Mouse (Mus musculus) embryonic facial prominence, embryonic 11.5 days (tissue): ENCODE data around the gene Rnf150. TPM values are rescaled to one million over a fixed set of nuclear protein-coding genes. Genes with fewer than 3 reads are reported as not detected.

Experiments
- ATAC-seq: fragments of 200-750 bp; cut with Nextera tagmentation; replicated peaks from 2 replicates; pipeline ENCODE4 v1.8.0; 2017; ENCODE audit warnings: low read depth; ENCODE audit not compliant: insufficient number of reproducible peaks, low FRiP score, low TSS enrichment
- DNase-seq: peaks from one replicate; pipeline ENCODE4 v3.0.0-alpha.2; 2015; ENCODE audit warnings: low spot score
- H3K27ac ChIP-seq: fragments of 300-500 bp; sonication (generic); replicated peaks from 2 replicates; pipeline ENCODE4 v1.5.1; 2014; ENCODE audit warnings: mild to moderate bottlenecking, low read depth, low read length, control low read depth
- H3K27me3 ChIP-seq: fragments of 300-500 bp; sonication (generic); 2 replicates; pipeline ENCODE4 v1.6.1; 2014; ENCODE audit warnings: mild to moderate bottlenecking, low read length, moderate library complexity, mixed read lengths; ENCODE audit not compliant: control insufficient read depth, insufficient read depth
- H3K36me3 ChIP-seq: fragments of 300-500 bp; sonication (generic); replicated peaks from 2 replicates; pipeline ENCODE4 v1.6.1; 2014; ENCODE audit warnings: low read depth, mild to moderate bottlenecking, low read length, moderate library complexity, mixed read lengths; ENCODE audit not compliant: control insufficient read depth, insufficient read depth
- H3K4me1 ChIP-seq: fragments of 300-500 bp; sonication (generic); 2 replicates; pipeline ENCODE4 v1.6.1; 2014; ENCODE audit warnings: low read length, mixed read lengths; ENCODE audit not compliant: control insufficient read depth, insufficient read depth
- H3K4me2 ChIP-seq: fragments of 300-500 bp; sonication (generic); 2 replicates; pipeline ENCODE4 v1.6.1; 2014; ENCODE audit warnings: low read depth, mild to moderate bottlenecking, control low read depth, low read length, moderate library complexity
- H3K4me3 ChIP-seq: fragments of 300-500 bp; sonication (generic); 2 replicates; pipeline ENCODE4 v1.5.1; 2014; ENCODE audit warnings: low read depth, low read length, control low read depth
- H3K9ac ChIP-seq: fragments of 300-500 bp; sonication (generic); replicated peaks from 2 replicates; pipeline ENCODE4 v1.6.1; 2014; ENCODE audit warnings: mild to moderate bottlenecking, control low read depth, low read length
- H3K9me3 ChIP-seq: fragments of 300-500 bp; sonication (generic); replicated peaks from 2 replicates; pipeline ENCODE4 v1.6.1; 2016; ENCODE audit warnings: mild to moderate bottlenecking, low read length, inconsistent platforms, mixed read lengths; ENCODE audit not compliant: control insufficient read depth
- WGBS: fragments of 180-500 bp; shearing (Covaris S2); extraction: QIAGEN DNeasy Blood & Tissue Kit; methylation state at CpG from one replicate; pipeline ENCODE4 v1.1.7; 2014; 5-methylcytosine and 5-hydroxymethylcytosine counted together
- polyA plus RNA-seq: library from polyadenylated mRNA; unstranded; fragments of >200 nt; fragmentation: Nextera tagmentation; extraction: Ambion mirVana; gene quantifications from 2 replicates; pipeline ENCODE4 v1.2.1, GENCODE M21; 2014

Rnf150 gene
- polyA plus RNA-seq, 1 experiment from 2014 or later = 1.8 TPM

- no peak overlapping the region for H3K4me2 ChIP-seq
- no peaks in the 10 kb centered on the region for H3K9me3 ChIP-seq
- WGBS = 73% methylated on average over 2 of the region's 2 CpGs
- no peak for ATAC-seq
- no peaks in the 10 kb centered on the region for H3K4me1 ChIP-seq
- no peak overlapping the region for H3K9ac ChIP-seq
- H3K4me3 ChIP-seq = no peak overlapping the region
- H3K27me3 ChIP-seq = no peaks in the 10 kb centered on the region
- no peak for DNase-seq
- no peak overlapping the region for H3K27ac ChIP-seq
- no peaks in the 10 kb centered on the region for H3K36me3 ChIP-seq
Observed at GRCm38 (mm10) chr8:82846098-82846497, 17.1 kb upstream of the Rnf150 start.

DNA sequence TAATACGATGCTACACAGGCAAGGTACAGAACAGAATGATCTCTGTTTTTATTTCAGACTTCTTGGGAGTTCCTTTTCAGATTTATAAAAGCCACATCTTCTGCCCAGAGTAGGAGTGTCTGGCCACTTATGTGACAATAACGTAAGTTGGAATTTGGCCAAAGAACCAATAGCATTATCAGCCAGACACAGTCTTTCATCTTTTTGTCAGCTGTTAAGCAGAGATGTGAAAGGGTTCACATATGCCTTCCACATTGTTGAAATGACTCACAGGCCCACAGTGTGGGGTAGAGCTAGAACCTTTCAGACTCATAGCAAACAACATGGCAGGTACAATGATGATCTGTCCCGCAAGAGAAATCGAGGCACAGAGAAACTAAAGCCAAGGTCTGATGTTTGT is 16.4 kb upstream of the Rnf150 start:
- H3K4me1 ChIP-seq = no peaks in the 10 kb centered on the region
- WGBS = 86% methylated on average over 4 of the region's 4 CpGs
- no peaks in the 10 kb centered on the region for H3K36me3 ChIP-seq
- no peak overlapping the region for H3K4me3 ChIP-seq
- H3K27ac ChIP-seq = no peak overlapping the region
- no peaks in the 10 kb centered on the region for H3K27me3 ChIP-seq
- no peak for DNase-seq
- H3K9ac ChIP-seq = no peak overlapping the region
- no peak overlapping the region for H3K4me2 ChIP-seq
- no peak for ATAC-seq
- H3K9me3 ChIP-seq = no peaks in the 10 kb centered on the region

GRCm38 (mm10) chr8:82858541-82859342 is 4.4 kb upstream of the Rnf150 start:
- DNase-seq (no peak), ATAC-seq (no peak)
- Histone ChIP-seq H3K36me3 (no peaks in the 10 kb centered on the region), H3K27ac (no peak overlapping the region), H3K4me2 (no peak overlapping the region), H3K4me3 (no peak overlapping the region), H3K4me1 (no peaks in the 10 kb centered on the region), H3K27me3 (no peaks in the 10 kb centered on the region), H3K9ac (no peak overlapping the region), H3K9me3 (no peaks in the 10 kb centered on the region)
- WGBS = 78% methylated on average over 9 of the region's 9 CpGs

- Histone ChIP-seq H3K9ac (no peak overlapping the region), H3K4me3 (no peak overlapping the region), H3K4me2 (no peak overlapping the region), H3K4me1 (no peaks in the 10 kb centered on the region), H3K27ac (no peak overlapping the region), H3K36me3 (no peaks in the 10 kb centered on the region), H3K27me3 (no peaks in the 10 kb centered on the region), H3K9me3 (no peaks in the 10 kb centered on the region)
- DNase-seq (no peak), ATAC-seq (no peak)
- WGBS = 85% methylated on average over 2 of the region's 2 CpGs
Observed at GRCm38 (mm10) chr8:82859343-82859620, 3.9 kb upstream of the Rnf150 start.

DNA sequence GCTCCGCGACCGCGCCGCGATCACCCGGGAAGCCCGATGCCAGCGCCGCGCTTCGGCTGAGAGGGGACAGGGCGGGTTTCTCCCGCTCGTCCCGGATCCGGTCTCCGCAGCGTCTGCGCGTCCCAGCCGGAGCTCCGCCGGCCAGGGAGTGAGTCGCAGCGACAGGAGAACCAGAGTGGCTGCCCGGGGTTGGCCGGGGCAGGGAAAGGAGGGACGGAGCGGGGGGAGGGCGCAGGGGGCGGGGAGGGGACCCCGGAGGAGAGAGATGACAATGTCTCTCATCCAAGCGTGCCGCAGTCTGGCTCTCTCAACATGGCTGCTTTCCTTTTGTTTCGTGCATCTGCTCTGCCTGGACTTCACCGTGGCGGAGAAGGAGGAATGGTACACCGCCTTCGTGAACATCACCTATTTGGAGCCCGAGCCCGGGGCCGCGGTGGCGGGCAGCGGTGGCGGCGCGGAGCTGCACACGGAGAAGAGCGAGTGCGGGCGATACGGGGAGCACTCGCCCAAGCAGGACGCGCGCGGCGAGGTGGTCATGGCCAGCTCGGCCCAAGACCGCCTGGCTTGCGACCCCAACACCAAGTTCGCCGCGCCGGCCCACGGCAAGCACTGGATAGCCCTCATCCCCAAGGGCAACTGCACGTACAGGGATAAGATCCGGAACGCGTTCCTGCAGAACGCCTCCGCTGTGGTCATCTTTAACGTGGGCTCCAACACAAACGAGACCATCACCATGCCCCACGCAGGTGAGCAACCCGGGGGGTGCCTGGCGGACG is 777 bp downstream of the Rnf150 start:
- no peaks in the 10 kb centered on the region for H3K4me1 ChIP-seq
- no peaks in the 10 kb centered on the region for H3K9me3 ChIP-seq
- ATAC-seq (peak; percentile 68), DNase-seq (peak; percentile 56)
- peak overlapping the region; percentile 77 for H3K4me2 ChIP-seq
- H3K4me3 ChIP-seq = peak overlapping the region; percentile 60
- no peaks in the 10 kb centered on the region for H3K36me3 ChIP-seq
- H3K27ac ChIP-seq = peak overlapping the region; percentile 56; the same call in 1 of the 2 replicates
- no peaks in the 10 kb centered on the region for H3K27me3 ChIP-seq
- WGBS = under 1% methylated on average over 80 of the region's 80 CpGs
- H3K9ac ChIP-seq = peak overlapping the region; percentile 91

GRCm38 (mm10) chr8:82864521-82864818 is 1.3 kb downstream of the Rnf150 start:
- Histone ChIP-seq H3K27ac (no peak overlapping the region), H3K4me1 (no peaks in the 10 kb centered on the region), H3K4me3 (peak overlapping the region; percentile 60), H3K9me3 (no peaks in the 10 kb centered on the region), H3K27me3 (no peaks in the 10 kb centered on the region), H3K9ac (peak overlapping the region; percentile 91), H3K36me3 (no peaks in the 10 kb centered on the region), H3K4me2 (peak overlapping the region; percentile 77)
- ATAC-seq (peak; percentile 32), DNase-seq (no peak)
- 1% methylated on average over 10 of the region's 10 CpGs for WGBS

DNA sequence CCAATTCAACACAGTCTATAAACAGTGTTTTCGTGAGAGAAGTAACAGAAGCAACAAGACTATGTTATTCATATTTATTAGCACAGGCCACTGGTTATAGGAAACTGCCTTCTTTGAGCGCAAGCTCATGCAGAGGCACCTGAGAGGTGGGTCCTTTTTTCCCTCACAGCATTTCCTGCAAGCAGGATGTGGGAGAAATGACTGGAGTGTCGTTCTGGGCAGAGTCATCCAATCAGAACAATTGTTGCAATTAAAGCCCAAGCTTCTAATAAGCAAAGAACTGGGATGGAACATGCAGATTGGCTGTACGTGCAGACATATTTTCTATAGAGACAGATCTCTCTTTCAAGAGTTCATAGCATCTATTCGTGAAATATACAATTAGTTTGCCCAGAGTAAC is 2.1 kb downstream of the Rnf150 start:
- Histone ChIP-seq H3K9me3 (no peaks in the 10 kb centered on the region), H3K27ac (no peak overlapping the region), H3K4me1 (no peaks in the 10 kb centered on the region), H3K27me3 (no peaks in the 10 kb centered on the region), H3K9ac (peak overlapping the region; percentile 91), H3K4me2 (peak overlapping the region; percentile 77), H3K4me3 (peak overlapping the region; percentile 60), H3K36me3 (no peaks in the 10 kb centered on the region)
- DNase-seq = peak; percentile 12
- ATAC-seq = no peak
- 43% methylated on average over 5 of the region's 5 CpGs for WGBS

- WGBS = 45% methylated on average over 1 of the region's 1 CpGs
Observed at GRCm38 (mm10) chr8:82866251-82866650, 3.1 kb downstream of the Rnf150 start.

More at GRCm38 (mm10) chr8:82866251-82866650, 3.1 kb downstream of the Rnf150 start:
- H3K4me2 ChIP-seq = no peak overlapping the region
- DNase-seq = peak; percentile 7
- no peak overlapping the region for H3K27ac ChIP-seq
- no peak overlapping the region for H3K4me3 ChIP-seq
- H3K27me3 ChIP-seq = no peaks in the 10 kb centered on the region
- no peak for ATAC-seq
- H3K9me3 ChIP-seq = no peaks in the 10 kb centered on the region
- H3K9ac ChIP-seq = no peak overlapping the region
- no peaks in the 10 kb centered on the region for H3K4me1 ChIP-seq
- H3K36me3 ChIP-seq = no peaks in the 10 kb centered on the region
